Mouse (Mus musculus) cerebellum, postnatal 36 days (tissue): ENCODE data around the gene Sik3.

ENCODE experiments used
- DNase-seq, 2 experiments: peaks; one replicate each; pipeline ENCODE4 v3.0.0; 2021 to 2022; ENCODE audit warnings: mixed read lengths in 2 of 2

Sik3 gene

DNA sequence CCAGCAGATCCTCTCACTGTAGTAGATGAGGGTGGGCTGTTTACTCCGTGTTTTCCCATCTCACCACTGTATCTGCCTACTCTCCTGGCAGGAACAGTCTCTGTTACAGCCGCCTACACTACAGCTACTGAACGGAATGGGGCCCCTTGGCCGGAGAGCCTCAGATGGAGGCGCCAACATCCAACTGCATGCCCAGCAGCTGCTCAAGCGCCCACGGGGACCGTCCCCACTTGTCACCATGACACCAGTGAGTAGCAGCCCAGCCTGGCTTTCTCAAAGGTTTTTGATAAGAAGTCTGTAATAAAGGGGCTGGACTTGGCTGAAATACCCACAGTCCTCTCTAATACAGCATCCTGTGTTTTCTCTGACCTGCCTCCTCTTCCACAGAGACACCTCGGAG lies 185.8 kb downstream of the Sik3 start:
- no peak for DNase-seq

DNA sequence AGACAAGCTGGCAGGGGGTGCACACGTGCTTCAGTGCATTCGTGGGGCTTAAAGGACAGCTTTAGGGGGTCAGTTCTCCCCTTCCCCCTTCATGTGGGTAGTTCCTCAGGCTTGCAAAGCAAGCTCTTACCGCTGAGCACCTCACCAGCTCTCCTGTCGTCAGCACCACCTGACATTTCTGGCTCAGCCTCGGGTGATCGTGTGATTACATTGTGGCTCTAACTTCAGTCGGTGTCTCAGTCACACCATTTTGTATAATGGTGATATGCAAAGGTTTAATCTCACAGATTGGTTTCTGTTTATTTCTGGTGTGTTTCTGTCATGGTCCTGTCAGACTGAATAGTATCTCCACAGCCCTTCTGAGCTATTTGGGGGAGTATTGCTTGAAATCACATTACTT lies 186.3 kb downstream of the Sik3 start:
- DNase-seq, result no peak

DNA sequence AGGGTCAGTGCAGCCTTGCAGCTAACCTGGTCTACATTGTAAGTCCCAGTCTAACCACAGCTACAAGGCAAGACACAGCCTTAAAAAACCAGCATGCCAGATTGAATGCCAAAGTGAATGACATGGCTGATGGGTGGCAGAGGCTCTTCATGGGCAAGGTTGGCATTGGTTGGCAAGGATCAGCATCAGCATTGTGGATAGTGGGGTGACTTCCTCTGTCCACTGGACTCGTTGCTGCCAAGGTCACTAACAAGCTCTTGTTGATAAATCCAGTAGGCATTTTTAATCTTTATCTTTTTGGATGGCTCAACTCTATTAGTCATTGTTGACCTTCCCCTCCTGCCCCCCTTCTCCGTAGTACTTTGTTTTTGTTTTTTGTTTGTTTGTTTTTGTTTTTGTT lies 187.0 kb downstream of the Sik3 start:
- no peak for DNase-seq

DNA sequence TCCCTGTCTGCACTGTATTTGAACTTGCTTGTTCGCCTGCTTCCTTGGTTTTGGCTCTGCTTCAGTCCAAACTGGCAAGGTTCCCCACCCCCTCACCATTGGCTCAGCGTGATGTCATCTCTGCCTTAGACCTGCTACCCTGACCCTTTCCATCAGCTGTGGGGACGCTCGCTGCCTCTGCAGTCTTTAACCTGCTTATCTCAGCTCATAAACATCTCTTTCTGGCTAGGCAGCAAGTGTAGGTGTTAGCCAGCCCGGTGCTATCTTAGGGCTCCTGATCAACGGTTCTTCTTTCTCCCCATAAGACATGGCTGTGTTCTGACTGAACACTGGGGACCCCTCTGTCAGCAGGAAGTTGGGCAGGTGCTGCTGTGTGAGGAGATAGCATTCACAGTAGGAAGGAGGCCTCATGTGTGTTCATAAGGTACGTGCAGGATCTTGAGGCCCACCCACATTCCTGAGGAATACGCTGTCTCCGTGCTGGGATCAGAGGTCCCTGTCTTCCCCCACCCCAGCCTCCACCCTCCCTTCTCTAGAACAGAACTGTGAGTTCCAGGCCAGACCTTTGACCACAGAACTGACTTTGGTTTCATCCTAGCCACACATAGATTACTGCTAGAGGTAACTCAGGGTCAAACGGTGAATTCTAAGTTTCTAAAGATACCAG lies 194.3 kb downstream of the Sik3 start:
- peak in 1 of 2 experiments; percentile 39 for DNase-seq

DNA sequence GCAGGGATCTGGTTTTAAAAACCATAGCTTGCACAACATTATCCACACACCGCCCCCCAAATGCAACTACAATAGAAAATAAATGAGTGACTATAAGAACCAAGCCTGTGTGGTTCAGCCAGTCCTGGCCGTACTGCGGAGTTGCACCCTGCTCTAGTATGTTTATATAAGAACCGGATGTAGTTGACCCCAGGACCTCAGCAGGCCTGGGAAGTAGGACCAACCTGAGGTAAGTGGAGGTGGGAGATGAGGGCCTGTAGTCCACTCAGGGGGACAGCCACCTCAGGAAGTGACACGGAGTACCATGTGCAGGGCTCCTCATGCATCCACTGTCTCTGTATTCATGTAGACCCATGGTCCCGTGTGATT lies 194.9 kb downstream of the Sik3 start:
- DNase-seq, result no peak

DNA sequence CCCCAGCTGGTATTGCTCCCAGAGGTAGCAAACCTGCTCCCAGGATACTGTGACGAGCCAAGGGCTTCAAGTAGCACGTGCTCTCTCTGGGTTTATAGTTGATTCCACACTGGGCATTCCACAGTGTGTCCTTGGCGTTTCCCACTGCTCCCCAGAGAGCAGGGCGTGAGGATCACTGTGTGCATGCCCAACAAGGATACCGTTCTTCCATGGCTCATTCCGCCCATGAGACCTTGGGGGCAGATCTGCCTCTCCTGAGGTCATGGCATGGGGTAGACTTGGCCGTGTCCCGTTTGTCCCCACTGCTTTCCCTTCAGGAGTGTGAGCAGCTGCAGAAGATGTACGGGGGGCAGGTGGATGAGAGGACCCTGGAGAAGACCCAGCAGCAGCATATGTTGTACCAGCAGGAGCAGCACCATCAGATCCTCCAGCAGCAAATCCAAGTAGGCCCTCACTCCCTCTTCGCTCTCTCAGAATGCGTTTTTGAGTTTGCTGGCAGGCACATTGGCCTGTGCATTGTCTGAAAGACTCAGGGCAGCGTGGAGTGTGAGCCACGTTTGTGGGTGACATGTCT lies 195.9 kb downstream of the Sik3 start:
- peak; percentile 39 to 45 for DNase-seq

DNA sequence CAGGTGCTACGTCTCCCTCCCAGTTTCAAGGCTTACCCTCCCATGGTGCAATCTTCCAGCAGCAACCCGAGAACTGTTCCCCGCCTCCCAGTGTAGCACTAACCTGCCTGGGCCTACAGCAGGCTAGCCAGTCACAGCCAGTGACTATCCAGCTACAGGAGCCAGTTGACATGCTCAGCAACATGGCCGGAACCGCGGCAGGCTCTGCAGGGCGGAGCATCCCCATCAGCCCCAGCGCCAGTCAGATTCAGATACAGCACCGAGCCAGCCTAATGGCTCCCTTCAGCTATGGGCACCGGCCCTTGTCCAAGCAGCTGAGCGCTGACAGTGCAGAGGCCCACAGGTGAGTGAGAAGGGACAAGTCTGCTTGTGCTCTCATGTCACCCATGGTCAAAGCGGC lies 197.9 kb downstream of the Sik3 start:
- DNase-seq, result no peak

DNA sequence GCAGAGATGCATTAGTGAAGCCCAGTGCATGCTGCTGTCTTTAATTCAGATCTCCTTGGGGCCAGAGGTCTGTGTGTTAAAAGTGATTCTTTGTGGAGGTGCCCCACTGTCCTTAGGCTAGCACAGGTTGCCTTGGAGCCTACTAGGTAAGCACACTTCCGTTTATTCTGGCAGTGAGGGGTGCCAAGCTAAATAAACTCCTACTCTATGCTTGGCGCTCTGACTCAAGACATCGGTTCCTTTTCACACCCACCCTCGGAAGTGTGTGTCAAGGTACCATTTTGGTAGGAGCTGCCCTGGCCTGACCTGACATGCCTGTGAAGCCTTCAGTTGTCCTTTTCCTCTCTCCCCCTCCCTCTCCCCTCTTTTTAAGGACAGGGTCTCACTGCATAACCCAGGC lies 201.7 kb downstream of the Sik3 start:
- DNase-seq, result no peak

DNA sequence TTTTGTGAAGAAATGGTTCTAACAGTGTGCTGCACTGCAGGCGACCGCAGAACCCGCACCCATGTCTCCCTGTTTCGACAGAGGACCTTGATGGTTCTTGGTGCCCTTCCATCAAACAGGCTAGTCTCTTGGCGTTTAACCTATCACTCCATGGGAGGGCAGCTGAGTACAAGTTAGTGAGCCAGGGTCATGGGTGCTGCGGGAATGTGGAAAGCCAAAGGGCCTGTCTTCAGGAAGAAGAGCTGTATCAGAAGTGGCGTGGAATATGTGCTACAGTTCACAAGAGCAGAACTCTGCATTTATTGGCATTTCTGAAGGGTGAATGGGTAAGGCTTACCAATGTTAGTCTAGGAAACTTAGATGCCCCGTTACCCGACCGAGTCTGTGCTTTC lies 202.3 kb downstream of the Sik3 start:
- DNase-seq, result peak in 1 of 2 experiments; percentile 5

DNA sequence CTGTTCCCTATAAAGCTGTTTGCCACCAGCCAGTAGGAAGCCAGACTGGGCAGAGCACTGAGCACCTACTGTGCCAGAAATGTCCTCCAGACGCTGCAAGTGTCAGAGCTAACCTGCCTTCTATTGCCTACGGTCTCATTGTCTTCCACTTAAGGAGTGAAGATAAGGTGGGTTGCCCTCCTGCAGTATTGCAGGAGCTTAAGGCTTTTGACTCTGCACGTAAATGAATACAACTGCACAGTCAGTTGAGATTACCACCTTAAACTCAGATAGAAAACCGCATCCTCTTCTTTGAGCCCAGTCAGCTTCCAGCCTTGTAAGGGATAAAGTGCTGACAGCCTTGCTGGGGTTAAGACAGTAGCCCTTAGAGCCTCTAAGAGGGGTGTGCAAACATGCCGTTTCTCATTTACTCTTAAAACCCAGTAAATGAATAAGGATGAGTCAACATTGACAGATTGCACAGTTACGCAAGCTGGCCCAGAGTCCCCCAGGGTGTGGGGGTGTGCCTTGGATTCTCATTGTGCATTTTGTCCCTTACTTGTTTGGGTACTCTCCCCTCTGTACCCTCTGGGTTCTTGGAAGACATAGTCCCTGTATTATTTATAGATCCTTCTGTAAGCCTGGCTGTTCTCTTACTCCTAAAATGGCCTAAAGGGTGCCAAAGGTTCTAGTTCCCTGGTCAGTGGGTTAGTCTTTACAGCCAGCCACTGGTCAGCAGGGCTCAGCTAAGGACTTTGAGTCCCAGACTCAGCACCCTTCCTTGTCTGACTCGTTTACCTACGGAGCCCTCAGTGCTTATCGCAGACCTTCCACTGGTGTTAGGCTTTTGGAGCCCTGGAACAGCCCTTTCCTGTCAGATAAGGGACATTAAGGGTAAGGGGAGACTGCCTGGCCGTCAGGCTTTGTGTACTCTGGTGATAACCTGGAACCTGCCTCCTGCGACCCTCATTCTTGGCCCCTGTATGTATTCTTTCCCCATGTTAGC lies 203.0 kb downstream of the Sik3 start:
- DNase-seq, result peak; percentile 53 to 59

DNA sequence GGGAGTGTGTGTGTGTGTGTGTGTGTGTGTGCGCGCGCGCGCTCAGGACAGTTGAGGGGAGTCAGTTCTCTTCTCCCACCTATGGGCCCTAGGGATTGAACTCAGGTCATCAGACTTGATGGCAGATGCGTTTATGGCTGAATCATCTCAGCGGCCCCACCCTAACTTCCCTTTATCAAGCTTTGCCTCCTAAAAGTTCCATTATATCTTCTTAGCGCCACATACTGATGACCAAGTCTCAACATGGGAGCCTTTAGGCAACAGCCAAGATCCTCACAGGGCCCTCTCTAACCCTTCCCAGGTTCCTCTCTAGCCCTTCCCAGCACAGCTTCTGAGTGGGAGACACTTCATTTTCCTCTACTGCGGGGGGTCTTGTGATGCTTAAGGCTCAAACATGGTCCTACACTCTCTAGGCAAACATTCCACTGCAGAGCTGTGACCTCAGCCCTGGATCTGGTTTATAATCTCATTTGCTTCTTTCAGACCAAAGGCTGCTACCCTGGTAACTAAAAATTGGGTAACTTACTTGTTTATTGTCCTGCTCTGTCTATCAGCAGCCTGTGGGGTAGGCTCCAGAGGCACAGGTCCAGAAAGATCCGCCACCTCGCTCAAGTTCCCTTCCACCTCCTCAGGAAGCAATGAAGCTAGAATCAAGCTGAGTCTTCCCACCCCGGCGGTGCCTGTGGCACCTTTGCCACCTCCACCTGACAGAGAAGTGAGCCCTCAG lies 204.3 kb downstream of the Sik3 start:
- DNase-seq, result peak in 1 of 2 experiments; percentile 2

DNA sequence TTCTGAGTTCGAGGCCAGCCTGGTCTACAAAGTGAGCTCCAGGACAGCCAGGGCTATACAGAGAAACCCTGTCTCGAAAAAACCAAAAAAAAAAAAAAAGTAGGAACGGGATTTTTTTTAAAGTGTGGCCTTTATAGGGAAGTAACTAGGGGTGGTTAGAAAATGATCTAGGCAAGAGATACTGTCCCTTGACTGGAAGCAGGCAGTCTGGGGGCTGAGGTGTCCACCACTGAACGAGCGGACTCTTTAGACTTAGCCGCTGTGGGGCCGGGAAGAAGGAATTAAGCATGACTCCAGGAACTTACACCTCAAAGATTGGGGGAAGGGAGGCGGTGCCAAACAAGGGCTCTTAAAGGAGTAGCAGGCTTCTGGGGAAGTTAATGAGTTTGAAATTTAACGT lies 205.6 kb downstream of the Sik3 start:
- no peak for DNase-seq

DNA sequence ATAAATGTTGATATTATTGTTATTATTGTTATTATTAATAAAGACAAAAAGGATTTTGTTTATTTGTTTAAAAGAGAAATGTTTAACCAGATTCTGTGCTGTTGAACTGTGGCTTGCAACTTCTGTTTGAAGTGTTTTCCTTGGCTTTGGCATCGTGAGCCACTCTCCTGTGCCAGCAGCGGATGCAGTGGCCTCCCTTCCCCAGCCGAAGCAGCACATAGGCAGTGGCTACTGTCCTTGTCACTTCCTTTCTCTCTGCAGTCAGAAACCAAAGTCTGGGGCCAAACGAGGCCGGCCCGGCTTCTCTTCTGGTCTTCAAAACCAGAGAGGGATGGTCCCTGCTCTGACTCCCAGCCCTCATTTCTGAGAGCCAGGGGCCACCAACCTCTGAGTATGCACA lies 210.5 kb downstream of the Sik3 start:
- DNase-seq, result no peak

DNA sequence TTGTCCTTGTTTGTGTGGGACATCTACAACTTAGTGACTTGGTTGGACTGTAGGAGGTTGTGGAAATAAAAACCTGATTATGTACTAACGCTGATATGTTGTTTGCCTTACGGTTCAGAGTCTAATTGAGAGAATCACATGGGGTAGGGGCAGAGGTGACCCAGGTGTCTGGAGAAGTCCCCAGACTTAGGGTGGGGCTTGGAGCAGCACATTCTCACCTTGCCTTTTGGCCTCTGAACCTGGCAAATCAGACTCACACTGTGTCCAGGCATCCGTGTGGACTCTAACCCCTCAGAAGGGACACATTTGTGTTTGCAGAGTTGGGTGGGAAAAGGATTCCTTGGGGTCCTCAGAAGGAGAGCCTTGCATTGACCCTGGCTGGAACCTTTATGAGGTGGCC lies 211.5 kb downstream of the Sik3 start:
- no peak for DNase-seq

DNA sequence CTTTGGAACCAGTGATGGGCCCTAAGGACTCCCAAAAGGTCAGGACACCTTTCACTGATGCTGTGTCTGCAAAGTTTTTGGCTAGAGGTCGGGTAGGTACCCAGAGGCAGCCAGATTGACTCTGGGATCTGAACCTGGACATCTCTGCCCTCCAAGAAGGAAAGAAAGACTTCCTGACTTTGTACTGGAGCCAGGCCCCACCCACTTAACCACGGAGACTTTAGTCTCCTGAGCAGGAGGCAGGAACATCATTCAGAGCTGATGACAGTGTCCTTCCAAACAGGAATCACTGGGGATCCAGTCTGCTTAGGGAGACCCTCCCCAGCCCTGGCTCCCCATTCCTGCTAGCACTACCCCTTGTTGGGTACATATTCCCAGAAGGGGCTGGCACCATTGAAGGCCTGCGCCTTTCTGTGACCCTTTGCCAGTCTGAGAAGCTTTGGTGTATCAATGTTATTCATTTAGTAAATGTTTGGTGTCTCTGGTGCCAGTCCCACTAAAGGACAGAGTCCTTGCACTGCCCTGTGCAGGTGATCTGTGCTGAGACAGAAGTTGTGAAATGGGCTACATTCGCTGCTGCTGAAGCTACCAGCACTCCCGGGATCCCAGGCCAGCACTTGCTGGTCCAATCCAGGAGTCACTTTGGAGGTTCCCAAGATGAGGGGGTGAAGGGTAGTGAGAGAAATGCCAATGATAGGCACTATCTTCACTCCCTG lies 212.5 kb downstream of the Sik3 start:
- DNase-seq, result no peak

DNA sequence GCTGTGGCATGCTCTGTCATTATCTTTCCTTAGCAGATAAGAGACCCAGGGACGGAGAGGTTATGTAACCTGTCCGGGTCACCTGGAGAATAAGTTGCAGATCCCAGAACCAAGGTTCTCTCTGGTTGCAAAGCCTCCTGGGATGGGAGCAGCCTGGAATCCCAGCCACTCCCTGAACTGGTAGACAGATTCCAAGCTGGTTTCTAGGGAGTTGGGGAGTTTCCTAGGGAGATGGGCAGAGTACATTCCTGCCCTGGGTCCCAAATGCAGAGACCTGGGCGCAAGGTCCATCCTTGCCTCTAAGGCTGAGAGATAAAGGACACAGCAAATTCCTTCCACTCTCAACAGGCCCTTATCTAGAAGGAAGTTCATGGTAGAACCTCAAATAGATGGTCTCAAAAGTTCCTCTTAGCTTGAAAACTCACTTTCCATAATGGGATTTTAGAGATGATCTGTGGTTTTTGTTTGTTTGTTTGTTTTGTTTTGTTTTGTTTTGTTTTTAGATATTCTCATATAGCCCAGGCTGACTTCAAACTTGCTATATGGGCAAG lies 214.5 kb downstream of the Sik3 start:
- DNase-seq, result no peak

DNA sequence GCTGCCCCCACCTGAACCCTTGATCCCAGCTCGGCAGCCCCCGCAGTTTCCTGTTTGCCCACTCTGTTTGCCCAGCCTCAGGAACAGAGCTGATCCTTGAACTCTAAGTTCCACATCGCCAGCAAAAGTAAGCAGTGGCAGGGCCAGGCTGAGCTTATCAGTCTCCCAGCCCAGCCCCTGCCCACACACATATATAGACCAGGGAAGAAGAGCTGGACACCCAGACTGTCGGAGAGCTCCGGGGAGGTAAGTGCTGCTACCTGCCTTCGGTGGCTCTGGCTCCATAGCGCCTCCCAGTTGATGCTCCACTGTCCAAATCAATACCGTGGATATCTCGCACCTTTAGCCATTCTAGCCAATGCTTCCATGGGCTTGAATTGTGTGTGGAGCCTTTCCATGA lies 215.9 kb downstream of the Sik3 start, which contains the start of gene Apoa1:
Apoa1 (plus strand) TSS at position 90 of the 400 bp plus-strand sequence.
- DNase-seq, result no peak

DNA sequence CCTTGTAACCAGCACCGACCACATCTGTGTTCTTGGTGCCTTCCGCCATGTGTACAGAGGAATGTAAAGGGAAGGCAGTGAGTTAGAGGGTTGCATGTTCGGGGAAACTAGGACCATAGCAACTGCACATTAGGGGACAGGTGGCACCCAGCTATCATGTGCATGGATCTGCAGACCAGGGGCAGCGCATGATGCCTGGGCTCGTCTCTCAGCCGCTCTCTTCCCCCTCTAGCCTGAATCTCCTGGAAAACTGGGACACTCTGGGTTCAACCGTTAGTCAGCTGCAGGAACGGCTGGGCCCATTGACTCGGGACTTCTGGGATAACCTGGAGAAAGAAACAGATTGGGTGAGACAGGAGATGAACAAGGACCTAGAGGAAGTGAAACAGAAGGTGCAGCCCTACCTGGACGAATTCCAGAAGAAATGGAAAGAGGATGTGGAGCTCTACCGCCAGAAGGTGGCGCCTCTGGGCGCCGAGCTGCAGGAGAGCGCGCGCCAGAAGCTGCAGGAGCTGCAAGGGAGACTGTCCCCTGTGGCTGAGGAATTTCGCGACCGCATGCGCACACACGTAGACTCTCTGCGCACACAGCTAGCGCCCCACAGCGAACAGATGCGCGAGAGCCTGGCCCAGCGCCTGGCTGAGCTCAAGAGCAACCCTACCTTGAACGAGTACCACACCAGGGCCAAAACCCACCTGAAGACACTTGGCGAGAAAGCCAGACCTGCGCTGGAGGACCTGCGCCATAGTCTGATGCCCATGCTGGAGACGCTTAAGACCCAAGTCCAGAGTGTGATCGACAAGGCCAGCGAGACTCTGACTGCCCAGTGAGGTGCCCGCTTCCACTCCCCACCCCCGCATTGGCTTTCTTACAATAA lies 217.2 kb downstream of the Sik3 start:
- DNase-seq, result peak; percentile 89 to 90

DNA sequence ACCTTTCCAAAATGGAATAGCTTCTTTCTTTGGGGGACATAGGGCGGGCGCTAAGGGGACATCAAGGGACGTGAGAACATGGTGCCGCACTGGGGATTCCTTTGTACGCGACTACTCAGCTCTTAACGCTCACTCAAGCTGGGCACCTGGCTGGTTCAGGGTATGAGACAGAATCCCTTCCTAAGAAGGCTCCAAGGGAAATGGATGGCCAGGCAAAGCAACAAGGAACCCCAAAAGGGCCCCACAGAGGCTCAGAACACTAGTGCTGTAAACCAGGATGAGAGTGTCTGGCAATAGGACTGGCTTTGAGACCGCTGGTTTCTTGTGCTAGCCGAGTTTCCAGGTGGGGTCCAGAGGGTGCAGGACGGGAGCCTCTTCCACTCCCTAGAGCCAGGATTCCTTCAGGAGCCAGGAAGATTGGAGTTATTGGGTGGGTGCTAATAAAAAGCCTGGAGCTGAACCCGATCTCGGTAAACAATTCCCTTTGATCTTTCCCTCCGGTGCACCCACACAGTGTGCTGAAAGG lies 217.9 kb downstream of the Sik3 start:
- no peak for DNase-seq

DNA sequence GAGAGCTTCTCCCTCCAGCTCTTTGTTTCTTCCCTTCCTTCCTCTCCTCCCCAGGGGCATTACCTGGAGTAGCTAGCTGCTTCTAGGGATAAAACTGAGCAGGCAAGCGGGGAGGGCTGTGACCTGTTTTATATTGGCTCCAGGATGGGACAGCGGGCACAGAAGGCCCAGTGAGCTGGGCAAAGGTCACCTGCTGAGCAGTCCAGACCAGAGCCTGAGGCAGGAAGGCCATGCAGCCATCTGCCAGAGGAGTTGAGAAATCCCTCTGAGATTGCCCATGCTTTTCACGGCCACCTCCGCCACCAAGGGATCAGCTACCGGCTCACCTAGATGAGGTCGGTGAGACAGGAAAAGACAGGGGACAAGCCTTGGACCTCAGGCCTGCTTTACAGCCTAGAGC lies 222.6 kb downstream of the Sik3 start:
- DNase-seq, result peak; percentile 32 to 34

DNA sequence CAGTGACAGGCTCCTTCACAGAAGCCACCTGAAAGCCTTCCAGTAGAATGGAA lies 222.8 kb downstream of the Sik3 start, which contains the start of gene Apoc3:
Apoc3 (minus strand) TSS at position 41 of the 53 bp plus-strand sequence.
- no peak for DNase-seq
